Mouse (Mus musculus) frontal cortex, postnatal 14 days (tissue): ENCODE data around the gene Gm21788.
"Not testable (repeated sequence)": the region's sequence is repeated elsewhere in the genome, so short reads cannot be mapped to it uniquely, and the experiment has no call there.

Experiments
- DNase-seq, 2 experiments: peaks; one replicate each; pipeline ENCODE4 v3.0.0; 2022; ENCODE audit warnings: low spot score in 2 of 2

Gm21788 gene

GRCm38 (mm10) chrY:7404710-7405109 lies at the start of gene Gm21788:
Gene Gm21788, plus strand, starts transcription at chrY:7405010.
- DNase-seq: not testable (repeated sequence)
